Mouse (Mus musculus) thymus, adult 2 months (tissue): Measurements from ENCODE around the gene Ifna1. TPM values are rescaled to one million over a fixed set of nuclear protein-coding genes. Genes with fewer than 3 reads are reported as not detected.
"Not testable (repeated sequence)": the region's sequence is repeated elsewhere in the genome, so short reads cannot be mapped to it uniquely, and the experiment has no call there.

Source experiments
- DNase-seq: peaks from one replicate; pipeline ENCODE4 v3.0.0; 2021
- H3K27ac ChIP-seq: fragments of 200-500 bp; 2 replicates; pipeline ENCODE4 v1.5.1; 2012; ENCODE audit warnings: low read length, control low read depth; ENCODE audit not compliant: control insufficient read depth, insufficient read depth
- H3K27me3 ChIP-seq: fragments of 200-500 bp; 2 replicates; pipeline ENCODE4 v1.6.1; 2012; ENCODE audit warnings: mild to moderate bottlenecking, low read length, moderate library complexity, mixed read lengths; ENCODE audit not compliant: control insufficient read depth, insufficient read depth
- H3K36me3 ChIP-seq: fragments of 200-500 bp; 2 replicates; pipeline ENCODE4 v1.6.1; 2012; ENCODE audit warnings: mild to moderate bottlenecking, low read length, moderate library complexity; ENCODE audit not compliant: control insufficient read depth, insufficient read depth
- H3K4me1 ChIP-seq: fragments of 200-500 bp; replicated peaks from 2 replicates; pipeline ENCODE4 v1.6.1; 2012; ENCODE audit warnings: low read length; ENCODE audit not compliant: control insufficient read depth, insufficient read depth
- H3K4me3 ChIP-seq: fragments of 200-500 bp; 2 replicates; pipeline ENCODE4 v1.5.1; 2012; ENCODE audit warnings: mild to moderate bottlenecking, low read length, control low read depth, moderate library complexity; ENCODE audit not compliant: control insufficient read depth, insufficient read depth
- CTCF ChIP-seq: fragments of 200-500 bp; IDR thresholded peaks from 2 replicates; pipeline ENCODE4 v1.5.1; 2012; ENCODE audit warnings: mild to moderate bottlenecking, control low read depth, low read length, moderate library complexity, borderline replicate concordance; ENCODE audit not compliant: control insufficient read depth, poor library complexity, insufficient read depth; ENCODE audit errors: extremely low read depth
- POLR2A ChIP-seq: fragments of 200-500 bp; IDR thresholded peaks from 2 replicates; pipeline ENCODE4 v1.6.1; 2012; ENCODE audit warnings: mild to moderate bottlenecking, low read length, control low read depth, moderate library complexity; ENCODE audit not compliant: control insufficient read depth, poor library complexity, insufficient read depth; ENCODE audit errors: extremely low read depth
- WGBS: fragments of 180-500 bp; shearing (Covaris S2); methylation state at CpG from one replicate; pipeline ENCODE4 v1.1.7; 2018; 5-methylcytosine and 5-hydroxymethylcytosine counted together
- polyA plus RNA-seq: library from polyadenylated mRNA; depleted of rRNA; stranded (reverse); fragments of >200 nt; gene quantifications from 2 replicates; pipeline ENCODE4 v1.2.3, GENCODE M21; 2012; rRNA removed

Ifna1 gene
- not detected in 2 replicates for polyA plus RNA-seq

GRCm38 (mm10) chr4:88849698-88850097, at the start of gene Ifna1:
Gene Ifna1 (plus strand): TSS chr4:88850087.
- H3K4me1 ChIP-seq, result no peaks in the 10 kb centered on the region
- H3K27me3 ChIP-seq, result no peaks in the 10 kb centered on the region
- 41% methylated on average over 1 of the region's 1 CpGs for WGBS
- H3K36me3 ChIP-seq, result no peaks in the 10 kb centered on the region
- no peak for TF ChIP-seq CTCF
- TF ChIP-seq POLR2A, result no peak
- H3K4me3 ChIP-seq, result no peak within 1 kb of the TSS
- no peak for DNase-seq
- no peak within 1 kb of the TSS for H3K27ac ChIP-seq

GRCm38 (mm10) chr4:88802954-88803353, 46.9 kb upstream of the Ifna1 start, which contains the start of gene Gm13287:
Gene Gm13287 (plus strand): TSS chr4:88803254.
- no CpG with 5 or more reads among the region's 29 CpGs for whole genome bisulfite sequencing
- not testable (repeated sequence) for DNase-seq

GRCm38 (mm10) chr4:88805231-88805630, 44.7 kb upstream of the Ifna1 start, which contains the start of gene Gm13288:
Gene Gm13288 (plus strand): TSS chr4:88805531.
- peak within 1 kb of the TSS; percentile 51 for H3K4me3 ChIP-seq
- WGBS, result no CpG with 5 or more reads among the region's 8 CpGs
- DNase-seq, result not testable (repeated sequence)

More at GRCm38 (mm10) chr4:88802954-88803353, 46.9 kb upstream of the Ifna1 start, which contains the start of gene Gm13287:
- not testable (repeated sequence) for H3K27ac ChIP-seq, H3K4me3 ChIP-seq, H3K27me3 ChIP-seq, H3K36me3 ChIP-seq, H3K4me1 ChIP-seq

GRCm38 (mm10) chr4:88805761-88806160, 44.1 kb upstream of the Ifna1 start:
- H3K4me3 ChIP-seq, result peak overlapping the region; percentile 51
- not testable (repeated sequence) for H3K27ac ChIP-seq, H3K36me3 ChIP-seq, H3K4me1 ChIP-seq, H3K27me3 ChIP-seq
- 0% methylated on average over 8 of the region's 34 CpGs for WGBS
- peak; percentile 7 for DNase-seq

More at GRCm38 (mm10) chr4:88805231-88805630, 44.7 kb upstream of the Ifna1 start, which contains the start of gene Gm13288:
- H3K4me1 ChIP-seq, H3K36me3 ChIP-seq, H3K27me3 ChIP-seq, H3K27ac ChIP-seq: not testable (repeated sequence)

GRCm38 (mm10) chr4:88815928-88816327, 34.0 kb upstream of the Ifna1 start, which contains the start of gene Ifna7:
Gene Ifna7 (plus strand): TSS chr4:88816228.
- Histone ChIP-seq H3K27me3 (no peaks in the 10 kb centered on the region), H3K4me1 (no peaks in the 10 kb centered on the region), H3K4me3 (no peak within 1 kb of the TSS), H3K36me3 (no peaks in the 10 kb centered on the region), H3K27ac (no peak within 1 kb of the TSS)
- DNase-seq, result no peak
- TF ChIP-seq POLR2A, result no peak
- no peak for TF ChIP-seq CTCF
- WGBS, result 75% methylated on average over 3 of the region's 3 CpGs

- H3K4me1 ChIP-seq, result no peaks in the 10 kb centered on the region
- TF ChIP-seq POLR2A (no peak), CTCF (no peak)
- 100% methylated on average over 1 of the region's 1 CpGs for WGBS
- DNase-seq, result no peak
- H3K36me3 ChIP-seq, result no peaks in the 10 kb centered on the region
- H3K27me3 ChIP-seq, result no peaks in the 10 kb centered on the region
- no peak within 1 kb of the TSS for H3K27ac ChIP-seq
- H3K4me3 ChIP-seq, result no peak within 1 kb of the TSS
Measured at GRCm38 (mm10) chr4:88819659-88820058, 30.2 kb upstream of the Ifna1 start, which contains the start of gene Ifna11. Gene Ifna11 (plus strand): TSS chr4:88819959.

GRCm38 (mm10) chr4:88822995-88823394, 26.9 kb upstream of the Ifna1 start:
- WGBS, result 29% methylated on average over 4 of the region's 4 CpGs
- H3K4me1 ChIP-seq, result no peaks in the 10 kb centered on the region
- no peak overlapping the region for H3K27ac ChIP-seq
- H3K27me3 ChIP-seq, result no peaks in the 10 kb centered on the region
- no peak overlapping the region for H3K4me3 ChIP-seq
- H3K36me3 ChIP-seq, result no peaks in the 10 kb centered on the region
- DNase-seq, result peak; percentile 17
- TF ChIP-seq CTCF, result no peak
- TF ChIP-seq POLR2A, result no peak

GRCm38 (mm10) chr4:88827116-88827515, 22.8 kb upstream of the Ifna1 start, which contains the start of gene Ifna6:
Gene Ifna6 (plus strand): TSS chr4:88827416.
- H3K4me3 ChIP-seq, H3K4me1 ChIP-seq, H3K27me3 ChIP-seq, DNase-seq, H3K27ac ChIP-seq, H3K36me3 ChIP-seq: not testable (repeated sequence)
